Mouse (Mus musculus): ENCODE results near the gene Mlec. TPM values are rescaled to one million over a fixed set of nuclear protein-coding genes. Genes with fewer than 3 reads are reported as not detected.

Gene Mlec
- 56.2 and 59.5 TPM in 2 replicates for polyA plus RNA-seq (2014; fragmentation: Nextera tagmentation; extraction: Ambion mirVana)

DNA sequence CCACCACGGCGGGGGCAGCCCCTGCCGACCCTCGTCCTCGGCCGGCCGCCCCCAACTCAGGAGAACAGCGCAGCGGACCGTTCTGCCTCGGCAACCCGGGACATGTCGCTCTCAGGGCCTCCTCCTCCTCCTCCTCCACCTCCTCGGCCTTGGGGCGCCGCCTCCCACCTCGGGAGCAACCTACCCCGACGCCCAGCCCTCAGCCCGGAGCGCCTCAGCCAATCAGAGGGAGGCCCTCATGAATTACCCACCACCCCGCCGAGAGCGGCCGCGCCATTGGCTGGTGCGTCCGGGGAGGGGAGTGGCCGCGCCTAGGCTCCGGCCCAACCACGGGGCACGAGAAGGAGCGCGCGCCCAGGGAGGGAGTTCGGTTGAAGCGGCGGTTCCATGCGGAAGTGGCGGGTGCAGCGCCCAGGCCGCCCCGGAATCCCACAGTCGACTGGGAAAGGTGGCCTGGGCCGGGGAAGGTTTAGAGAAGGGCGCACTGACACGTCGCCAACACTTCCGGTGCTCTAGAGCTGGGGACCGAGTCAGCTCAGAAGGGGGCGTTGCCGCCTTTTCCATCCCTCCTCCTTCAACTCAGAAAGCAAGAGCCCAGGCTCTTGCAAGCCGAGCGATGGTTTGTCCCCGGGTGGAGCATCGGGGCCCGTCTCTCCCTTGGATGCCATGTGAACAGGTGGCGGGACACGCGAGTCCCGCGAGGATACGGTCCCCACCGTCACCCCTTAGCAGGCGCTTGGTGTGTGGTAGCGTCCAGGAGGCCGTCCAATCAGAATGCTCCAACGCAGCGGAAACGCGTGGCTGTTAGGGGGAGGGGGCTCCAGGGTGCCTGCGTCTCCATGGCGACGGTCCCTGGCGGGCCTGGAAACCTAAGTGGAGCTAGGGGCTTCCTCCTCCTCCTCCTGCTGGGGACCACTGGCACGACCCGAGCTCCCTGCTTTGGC is at the start of gene Mlec:
Mlec (minus strand) TSS at position 140 of the 944 bp plus-strand sequence.
- WGBS: under 1% methylated on average over 75 of the region's 78 CpGs
- ATAC-seq (replicated peaks; ENCODE audit: low FRiP score): peak; percentile 96
- H3K4me1 ChIP-seq (replicated peaks; ENCODE audit: control insufficient read depth, insufficient read depth, low read length): peaks cover 48% of the 10 kb centered on the region

DNA sequence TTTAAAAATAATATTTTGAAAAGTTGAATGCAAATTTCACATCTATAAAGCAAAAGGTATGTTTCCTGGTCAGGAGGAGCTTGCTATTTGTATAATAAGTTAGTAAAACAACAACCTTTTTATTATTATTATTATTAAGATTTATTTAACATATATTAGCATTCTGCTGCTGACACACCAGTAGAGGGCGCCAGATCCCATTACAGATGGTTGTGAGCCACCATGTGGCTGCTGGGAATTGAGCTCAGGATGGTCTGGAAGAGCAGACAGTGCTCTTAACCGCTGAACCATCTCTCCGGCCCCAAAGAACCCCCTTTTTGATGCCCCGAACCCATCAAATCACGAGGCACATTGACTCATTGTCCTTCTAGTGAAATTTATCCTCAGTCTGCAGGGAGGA is 49.3 kb upstream of the Mlec start:
- no peak for ATAC-seq (replicated peaks; ENCODE audit: low FRiP score)
- Histone ChIP-seq H3K36me3 (ENCODE audit: control insufficient read depth, insufficient read depth, low read length) (no peaks in the 10 kb centered on the region), H3K27me3 (replicated peaks; ENCODE audit: control insufficient read depth, insufficient read depth, low read length) (peaks cover 24% of the 10 kb centered on the region), H3K4me3 (ENCODE audit: low read depth, low read length) (no peak overlapping the region), H3K4me2 (no peak overlapping the region), H3K27ac (ENCODE audit: low read depth, low read length) (no peak overlapping the region), H3K4me1 (replicated peaks; ENCODE audit: control insufficient read depth, insufficient read depth, low read length) (peaks cover 10% of the 10 kb centered on the region), H3K9ac (ENCODE audit: low read depth, low read length) (no peak overlapping the region), H3K9me3 (ENCODE audit: control insufficient read depth, low read length) (no peaks in the 10 kb centered on the region)
- 60% methylated on average over 5 of the region's 5 CpGs for WGBS
- DNase-seq (ENCODE audit: low spot score): no peak

More for the DNA sequence above, at the start of gene Mlec:
- Histone ChIP-seq H3K9ac (ENCODE audit: low read depth, low read length) (peak within 1 kb of the TSS; percentile 98), H3K27ac (ENCODE audit: low read depth, low read length) (peak within 1 kb of the TSS; percentile 95), H3K4me3 (ENCODE audit: low read depth, low read length) (peak within 1 kb of the TSS; percentile 99), H3K36me3 (ENCODE audit: control insufficient read depth, insufficient read depth, low read length) (no peaks in the 10 kb centered on the region), H3K4me2 (peak within 1 kb of the TSS; percentile 94), H3K27me3 (replicated peaks; ENCODE audit: control insufficient read depth, insufficient read depth, low read length) (no peaks in the 10 kb centered on the region), H3K9me3 (ENCODE audit: control insufficient read depth, low read length) (no peaks in the 10 kb centered on the region)
- peak; percentile 99 for DNase-seq (ENCODE audit: low spot score)

DNA sequence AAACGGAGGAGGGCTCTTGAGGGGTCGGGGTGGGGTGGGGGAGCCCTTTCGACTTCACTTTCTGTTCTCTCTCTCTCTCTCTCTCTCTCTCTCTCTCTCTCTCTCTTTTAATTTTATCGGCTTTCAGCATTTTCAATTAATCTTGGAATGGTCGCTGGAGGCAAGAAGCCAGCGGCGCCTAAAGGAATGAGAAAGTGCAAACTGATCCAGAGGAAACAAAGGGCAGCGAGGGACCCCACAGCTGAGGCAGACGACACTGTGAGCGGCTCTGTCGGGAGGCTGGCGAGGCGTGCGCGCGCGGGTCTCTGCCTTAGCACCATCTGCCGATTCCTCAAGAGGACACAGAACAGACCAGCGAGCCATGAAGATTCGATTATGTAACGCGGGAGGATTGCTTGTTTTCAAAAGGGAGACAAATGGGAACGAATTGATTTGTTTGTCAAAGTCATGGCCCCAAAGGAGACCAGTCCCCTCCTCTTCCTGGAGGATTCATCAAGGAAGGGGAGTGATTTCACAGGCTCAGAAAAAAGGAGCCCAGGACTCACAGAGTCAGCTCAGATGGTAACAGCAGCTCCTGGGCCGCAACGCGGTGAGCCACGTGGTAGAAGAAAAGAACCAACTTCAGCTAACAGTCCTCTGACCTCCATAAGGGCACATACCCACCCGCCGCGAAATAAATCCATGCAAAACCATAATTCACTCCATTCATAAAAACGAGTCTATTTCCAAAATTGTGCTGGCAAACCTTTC is 46.8 kb upstream of the Mlec start:
- Histone ChIP-seq H3K9ac (ENCODE audit: low read depth, low read length) (peak overlapping the region; percentile 37; the same call in 1 of the 2 replicates), H3K4me2 (peak overlapping the region; percentile 63), H3K9me3 (ENCODE audit: control insufficient read depth, low read length) (no peaks in the 10 kb centered on the region), H3K36me3 (ENCODE audit: control insufficient read depth, insufficient read depth, low read length) (no peaks in the 10 kb centered on the region), H3K4me1 (replicated peaks; ENCODE audit: control insufficient read depth, insufficient read depth, low read length) (peaks cover 10% of the 10 kb centered on the region), H3K27me3 (replicated peaks; ENCODE audit: control insufficient read depth, insufficient read depth, low read length) (peaks cover 26% of the 10 kb centered on the region), H3K4me3 (ENCODE audit: low read depth, low read length) (peak overlapping the region; percentile 33), H3K27ac (ENCODE audit: low read depth, low read length) (no peak overlapping the region)
- ATAC-seq (replicated peaks; ENCODE audit: low FRiP score): no peak
- peak; percentile 61 for DNase-seq (ENCODE audit: low spot score)
- WGBS: 4% methylated on average over 31 of the region's 31 CpGs

DNA sequence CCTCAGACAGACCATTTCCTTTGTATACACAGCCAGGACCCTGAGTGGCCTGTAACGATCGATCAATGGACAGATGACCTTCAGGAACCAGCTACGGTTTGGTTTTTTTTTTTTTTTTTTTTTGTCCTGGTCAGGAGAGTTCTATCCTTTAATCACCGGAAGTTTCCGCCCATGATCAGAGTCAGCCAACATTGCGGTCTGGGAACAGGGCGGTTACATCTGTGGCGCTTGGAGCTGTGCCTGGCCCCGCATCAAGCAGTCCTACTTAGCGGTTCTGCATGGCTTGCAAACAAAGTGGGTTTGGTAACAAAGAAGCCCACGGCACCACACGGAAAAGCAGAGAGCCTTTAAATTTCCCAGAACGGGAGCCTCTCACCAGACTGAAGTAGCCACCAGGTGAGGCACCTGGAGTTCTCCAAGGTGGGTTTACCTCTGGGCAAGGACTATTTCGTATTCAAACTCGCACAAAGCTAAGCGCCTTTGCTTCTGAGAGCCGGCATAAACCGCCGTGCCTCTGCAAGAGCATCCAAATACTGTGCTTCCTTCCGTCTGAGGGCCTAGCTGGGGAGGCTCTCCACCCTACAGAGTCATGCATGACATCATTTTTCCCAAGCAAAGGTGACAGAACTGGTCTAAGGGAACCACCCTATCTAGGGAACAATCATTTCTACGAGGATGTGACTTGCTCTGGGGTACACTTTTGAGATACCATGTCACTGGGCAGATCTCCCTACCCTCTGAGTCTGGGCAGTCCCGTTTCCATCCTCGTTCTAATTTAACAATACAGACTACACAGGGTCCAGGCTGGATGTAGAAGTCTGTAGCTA is 46.0 kb upstream of the Mlec start:
- Histone ChIP-seq H3K9ac (ENCODE audit: low read depth, low read length) (peak overlapping the region; percentile 37; the same call in 1 of the 2 replicates), H3K27ac (ENCODE audit: low read depth, low read length) (no peak overlapping the region), H3K4me3 (ENCODE audit: low read depth, low read length) (peak overlapping the region; percentile 33; the same call in 1 of the 2 replicates), H3K27me3 (replicated peaks; ENCODE audit: control insufficient read depth, insufficient read depth, low read length) (peaks cover 26% of the 10 kb centered on the region), H3K4me2 (peak overlapping the region; percentile 63), H3K36me3 (ENCODE audit: control insufficient read depth, insufficient read depth, low read length) (no peaks in the 10 kb centered on the region), H3K9me3 (ENCODE audit: control insufficient read depth, low read length) (no peaks in the 10 kb centered on the region), H3K4me1 (replicated peaks; ENCODE audit: control insufficient read depth, insufficient read depth, low read length) (peaks cover 10% of the 10 kb centered on the region)
- DNase-seq (ENCODE audit: low spot score) (no peak), ATAC-seq (replicated peaks; ENCODE audit: low FRiP score) (no peak)
- 12% methylated on average over 23 of the region's 23 CpGs for WGBS

DNA sequence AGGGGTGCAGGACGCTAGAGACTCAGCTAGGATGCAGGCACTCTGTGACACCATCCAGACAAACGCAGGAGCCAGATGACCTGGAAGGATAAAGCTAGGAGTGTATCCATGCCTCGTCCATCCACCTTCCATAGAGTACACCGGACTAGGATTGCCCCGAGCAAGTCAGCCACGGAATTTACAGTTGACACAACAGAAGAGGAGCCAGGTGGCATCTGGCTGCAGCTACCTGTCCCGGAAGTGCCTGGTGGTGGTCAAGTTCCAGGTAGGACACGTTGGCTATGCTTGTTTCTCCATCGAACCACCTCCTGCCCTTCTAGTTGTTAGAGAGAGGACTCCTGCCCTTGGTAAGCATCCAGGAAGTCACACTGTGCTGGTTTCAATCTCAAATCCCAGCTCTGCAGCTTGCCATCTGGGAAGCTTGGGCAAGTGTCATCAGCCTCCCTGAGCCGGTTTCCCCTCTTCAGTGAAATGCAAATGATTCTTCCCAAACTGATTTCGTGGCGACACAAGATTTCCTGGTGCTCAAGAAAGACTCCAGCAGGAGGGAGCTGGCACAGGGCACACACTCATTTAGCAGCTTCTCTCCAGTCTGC is 36.7 kb upstream of the Mlec start:
- Histone ChIP-seq H3K9me3 (ENCODE audit: control insufficient read depth, low read length) (no peaks in the 10 kb centered on the region), H3K4me2 (peak overlapping the region; percentile 98), H3K4me3 (ENCODE audit: low read depth, low read length) (peak overlapping the region; percentile 64), H3K27ac (ENCODE audit: low read depth, low read length) (no peak overlapping the region), H3K4me1 (replicated peaks; ENCODE audit: control insufficient read depth, insufficient read depth, low read length) (peaks cover 12% of the 10 kb centered on the region), H3K9ac (ENCODE audit: low read depth, low read length) (peak overlapping the region; percentile 20; the same call in 1 of the 2 replicates), H3K36me3 (ENCODE audit: control insufficient read depth, insufficient read depth, low read length) (no peaks in the 10 kb centered on the region), H3K27me3 (replicated peaks; ENCODE audit: control insufficient read depth, insufficient read depth, low read length) (peaks cover 68% of the 10 kb centered on the region)
- WGBS: 9% methylated on average over 12 of the region's 12 CpGs
- ATAC-seq (replicated peaks; ENCODE audit: low FRiP score) (no peak), DNase-seq (ENCODE audit: low spot score) (no peak)

DNA sequence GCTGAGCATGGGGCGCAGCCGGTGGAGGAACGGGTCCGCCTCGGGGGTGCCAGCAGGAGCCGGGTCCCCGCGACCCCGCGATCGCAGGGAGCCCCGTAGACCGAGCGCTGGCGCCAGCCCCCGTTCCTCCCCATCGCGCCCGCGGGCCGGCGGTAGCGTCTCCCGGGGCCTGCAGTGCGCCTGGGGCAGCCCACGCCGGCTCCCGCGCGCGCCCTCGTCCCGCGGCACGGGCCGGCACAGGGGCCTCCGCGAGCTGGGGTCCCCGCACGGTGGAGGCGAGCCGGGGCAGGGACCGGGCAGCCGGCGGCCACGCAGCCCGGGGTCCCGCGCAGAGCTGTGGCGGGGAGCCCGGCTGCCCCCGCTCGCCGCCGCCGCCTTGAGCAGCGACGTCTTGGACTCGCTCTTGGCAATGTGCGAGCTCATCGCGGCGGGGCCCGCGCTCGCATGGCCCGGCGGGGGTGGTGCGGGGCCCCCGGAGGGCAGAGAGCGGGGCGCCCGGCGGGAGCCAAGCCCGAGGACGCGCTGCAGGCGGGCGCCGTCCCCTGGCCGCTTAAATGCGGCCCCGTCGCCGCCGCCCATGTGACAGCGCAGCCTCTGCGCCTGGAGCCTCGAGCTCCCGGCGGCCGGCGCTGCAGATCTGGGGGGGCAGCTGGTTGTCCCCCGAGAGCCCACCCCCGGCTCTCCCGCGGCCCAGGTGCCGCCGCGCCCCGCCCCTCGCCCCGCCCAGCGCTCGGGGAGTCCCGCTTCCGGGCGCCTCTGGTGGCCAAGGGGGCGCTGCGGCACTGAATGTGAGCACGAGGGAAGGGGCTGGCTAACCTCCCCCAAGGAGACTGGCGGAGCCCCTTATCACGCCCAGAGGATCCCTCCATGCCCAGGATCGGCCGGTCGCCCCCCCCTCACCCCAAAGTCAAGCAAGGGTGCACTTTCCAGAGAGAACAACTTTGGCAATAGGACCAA is 36.0 kb upstream of the Mlec start, which contains the start of gene Cabp1:
Cabp1 (minus strand) TSS at position 713 of the 957 bp plus-strand sequence.
- Histone ChIP-seq H3K9me3 (ENCODE audit: control insufficient read depth, low read length) (no peaks in the 10 kb centered on the region), H3K4me2 (peak within 1 kb of the TSS; percentile 98), H3K4me1 (replicated peaks; ENCODE audit: control insufficient read depth, insufficient read depth, low read length) (peaks cover 12% of the 10 kb centered on the region), H3K27ac (ENCODE audit: low read depth, low read length) (no peak within 1 kb of the TSS), H3K4me3 (ENCODE audit: low read depth, low read length) (peak within 1 kb of the TSS; percentile 64), H3K36me3 (ENCODE audit: control insufficient read depth, insufficient read depth, low read length) (no peaks in the 10 kb centered on the region), H3K27me3 (replicated peaks; ENCODE audit: control insufficient read depth, insufficient read depth, low read length) (peaks cover 74% of the 10 kb centered on the region), H3K9ac (ENCODE audit: low read depth, low read length) (peak within 1 kb of the TSS; percentile 20; the same call in 1 of the 2 replicates)
- WGBS: under 1% methylated on average over 91 of the region's 116 CpGs
- DNase-seq (ENCODE audit: low spot score) (peak; percentile 66), ATAC-seq (replicated peaks; ENCODE audit: low FRiP score) (0 out of 2 replicates have a peak, but pooled peaks have one; percentile 41)

DNA sequence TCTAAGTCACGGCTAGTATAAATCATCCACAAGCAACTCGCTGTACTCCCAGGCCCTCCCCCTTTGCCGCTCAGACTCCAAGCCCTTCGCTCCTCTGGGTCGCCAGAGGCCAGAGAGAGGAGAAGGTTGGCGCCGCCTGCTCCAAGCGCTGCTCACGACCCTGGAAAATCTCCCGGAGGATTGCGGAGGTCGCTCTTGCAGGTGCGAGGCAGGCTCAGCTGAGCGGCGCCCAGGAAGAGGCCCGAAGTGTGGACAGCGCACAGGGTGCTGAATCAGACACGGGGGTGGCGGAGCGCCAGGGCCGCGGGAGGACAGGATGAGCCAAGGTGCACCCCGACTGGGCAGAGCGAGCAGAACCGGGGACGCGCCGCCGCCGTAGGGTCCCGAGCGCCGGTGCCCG is 35.2 kb upstream of the Mlec start:
- Histone ChIP-seq H3K27ac (ENCODE audit: low read depth, low read length) (no peak overlapping the region), H3K27me3 (replicated peaks; ENCODE audit: control insufficient read depth, insufficient read depth, low read length) (peaks cover 72% of the 10 kb centered on the region), H3K36me3 (ENCODE audit: control insufficient read depth, insufficient read depth, low read length) (no peaks in the 10 kb centered on the region), H3K4me3 (ENCODE audit: low read depth, low read length) (peak overlapping the region; percentile 64), H3K9me3 (ENCODE audit: control insufficient read depth, low read length) (no peaks in the 10 kb centered on the region), H3K9ac (ENCODE audit: low read depth, low read length) (no peak overlapping the region), H3K4me2 (peak overlapping the region; percentile 98), H3K4me1 (replicated peaks; ENCODE audit: control insufficient read depth, insufficient read depth, low read length) (peaks cover 12% of the 10 kb centered on the region)
- peak; percentile 26; the same call in 1 of the 2 replicates for ATAC-seq (replicated peaks; ENCODE audit: low FRiP score)
- WGBS: 2% methylated on average over 34 of the region's 34 CpGs
- peak; percentile 68 for DNase-seq (ENCODE audit: low spot score)

Measured in liver, embryonic 11.5 days (tissue).